Mouse (Mus musculus) adrenal gland, postnatal 14 days (tissue): ENCODE measurements around the gene 1700067K01Rik. TPM values are rescaled to one million over a fixed set of nuclear protein-coding genes. Genes with fewer than 3 reads are reported as not detected.

ENCODE experiments used
- DNase-seq: peaks from one replicate; pipeline ENCODE4 v3.0.0; 2021; ENCODE audit warnings: mixed read lengths
- microRNA-seq, 2 experiments: library from miRNA; unstranded; fragments of <30 nt; microRNA quantifications; one replicate each; pipeline ENCODE4 v1.2.0; 2021
- total RNA-seq: library from RNA; stranded (reverse); gene quantifications from 2 replicates; pipeline ENCODE4 v1.2.3, GENCODE M21; 2021

The 1700067K01Rik gene
- total RNA-seq, 1 experiment from 2014 or later: 0.56 TPM

DNA sequence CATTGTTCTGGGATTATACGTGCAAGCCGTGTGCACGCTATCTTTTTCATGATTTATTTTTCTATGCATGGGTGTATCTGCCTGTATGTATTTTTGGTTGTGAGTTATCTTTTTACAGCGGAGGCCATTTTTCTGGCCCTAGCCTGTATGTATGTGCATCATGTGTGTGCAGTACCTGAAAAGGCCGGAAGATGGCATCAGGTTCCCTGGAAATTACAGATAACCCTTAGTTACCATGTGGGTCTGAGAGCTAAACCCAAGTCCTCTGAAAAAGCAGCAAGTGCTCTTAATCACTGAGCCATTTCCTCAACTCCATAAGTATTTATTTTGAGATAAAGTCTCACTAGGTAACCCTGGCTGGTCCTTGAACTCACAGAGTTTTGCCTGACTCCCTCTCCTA lies 51.9 kb downstream of the 1700067K01Rik start:
- DNase-seq: no peak

Small RNAs within 50 kb of the gene (microRNA-seq; reads per million reads assigned to microRNA genes)
- 0 to 0.76 reads per million in 2 experiments for gene Mir1199
- gene Mir8111: 1.9 to 2.1 reads per million in 2 experiments

Other genes starting within 250 kb of the 1700067K01Rik start
- gene Adgrl1, start 101.4 kb upstream of the 1700067K01Rik start, total RNA-seq: 63.1 and 64.1 TPM in 2 replicates
- 1.1 and 1.4 TPM in 2 replicates for gene Gm10644, start 46.3 kb upstream of the 1700067K01Rik start, total RNA-seq
- 9.7 and 10.7 TPM in 2 replicates for gene Asf1b, start 46.0 kb upstream of the 1700067K01Rik start, total RNA-seq
- 251 and 300 TPM in 2 replicates for gene Prkaca, start 28.5 kb upstream of the 1700067K01Rik start, total RNA-seq
- gene Samd1, start 3.8 kb upstream of the 1700067K01Rik start, total RNA-seq: 37.0 and 42.5 TPM in 2 replicates
- gene 2210011C24Rik, start 10.7 kb downstream of the 1700067K01Rik start, total RNA-seq: not detected in 2 replicates
- 0.38 and 0.52 TPM in 2 replicates for gene Palm3, start 20.0 kb downstream of the 1700067K01Rik start, total RNA-seq
- gene Il27ra, start 41.1 kb downstream of the 1700067K01Rik start, total RNA-seq: 2.3 and 12.2 TPM in 2 replicates
- gene Rln3, start 43.5 kb downstream of the 1700067K01Rik start, total RNA-seq: 0.64 TPM in 1 of 2 replicates, not detected in the other
- gene Gm10643, start 63.6 kb downstream of the 1700067K01Rik start, total RNA-seq: 2.9 and 3.0 TPM in 2 replicates
- gene Rfx1, start 65.3 kb downstream of the 1700067K01Rik start, total RNA-seq: 15.2 and 17.3 TPM in 2 replicates
- gene Dcaf15, start 103.3 kb downstream of the 1700067K01Rik start, total RNA-seq: 16.5 and 21.0 TPM in 2 replicates
- 0.44 and 1.1 TPM in 2 replicates for gene Podnl1, start 124.5 kb downstream of the 1700067K01Rik start, total RNA-seq
- gene Cc2d1a, start 146.4 kb downstream of the 1700067K01Rik start, total RNA-seq: 23.8 and 31.0 TPM in 2 replicates
- gene 4930432K21Rik, start 146.5 kb downstream of the 1700067K01Rik start, total RNA-seq: 0.49 and 0.82 TPM in 2 replicates
- gene Nanos3, start 183.7 kb downstream of the 1700067K01Rik start, total RNA-seq: 0.67 and 1.2 TPM in 2 replicates
- 32.3 and 39.5 TPM in 2 replicates for gene Zswim4, start 235.6 kb downstream of the 1700067K01Rik start, total RNA-seq
- gene D8Ertd738e, start 248.2 kb downstream of the 1700067K01Rik start, total RNA-seq: 251 and 255 TPM in 2 replicates